Mouse (Mus musculus) gastrocnemius, postnatal 10 days (tissue): ENCODE measurements around the gene Fyn. TPM values are rescaled to one million over a fixed set of nuclear protein-coding genes. Genes with fewer than 3 reads are reported as not detected.

Source experiments
- DNase-seq: peaks from one replicate; pipeline ENCODE4 v3.0.0; 2021; ENCODE audit warnings: mixed read lengths
- total RNA-seq, 2 experiments: library from RNA; stranded (reverse); gene quantifications; 2 replicates each; pipeline ENCODE4 v1.2.3; 2021

Fyn gene
- total RNA-seq, 2 experiments from 2014 or later, result 25.6 to 34.4 TPM

- DNase-seq, result no peak
These were observed 171.5 kb downstream of the Fyn start for GRCm38 (mm10) chr10:39540012-39540647.

GRCm38 (mm10) chr10:39540995-39541394, 172.3 kb downstream of the Fyn start:
- no peak for DNase-seq

- no peak for DNase-seq
These were observed 172.8 kb downstream of the Fyn start for GRCm38 (mm10) chr10:39541451-39541874.

- no peak for DNase-seq
These were observed 173.4 kb downstream of the Fyn start for GRCm38 (mm10) chr10:39541951-39542521.

GRCm38 (mm10) chr10:39542535-39543257, 174.0 kb downstream of the Fyn start:
- DNase-seq, result peak; percentile 47

- no peak for DNase-seq
These were observed 174.7 kb downstream of the Fyn start for GRCm38 (mm10) chr10:39543258-39543770.

GRCm38 (mm10) chr10:39547369-39548074, 178.9 kb downstream of the Fyn start:
- DNase-seq, result no peak

GRCm38 (mm10) chr10:39550791-39551190, 182.1 kb downstream of the Fyn start:
- DNase-seq, result no peak

GRCm38 (mm10) chr10:39551637-39552185, 183.1 kb downstream of the Fyn start:
- no peak for DNase-seq

GRCm38 (mm10) chr10:39552351-39552814, 183.7 kb downstream of the Fyn start:
- DNase-seq, result no peak

- DNase-seq, result no peak
These were observed 184.2 kb downstream of the Fyn start for GRCm38 (mm10) chr10:39552903-39553302.

GRCm38 (mm10) chr10:39555289-39555715, 186.6 kb downstream of the Fyn start:
- no peak for DNase-seq

- no peak for DNase-seq
These were observed 187.1 kb downstream of the Fyn start for GRCm38 (mm10) chr10:39555740-39556139.

GRCm38 (mm10) chr10:39557360-39557759, 188.7 kb downstream of the Fyn start:
- no peak for DNase-seq

GRCm38 (mm10) chr10:39557851-39558250, 189.2 kb downstream of the Fyn start:
- no peak for DNase-seq

- no peak for DNase-seq
These were observed 189.9 kb downstream of the Fyn start for GRCm38 (mm10) chr10:39558492-39559005.

GRCm38 (mm10) chr10:39559321-39559720, 190.7 kb downstream of the Fyn start:
- no peak for DNase-seq

- DNase-seq, result no peak
These were observed 193.7 kb downstream of the Fyn start for GRCm38 (mm10) chr10:39562383-39562782.

GRCm38 (mm10) chr10:39563552-39564223, 195.0 kb downstream of the Fyn start:
- DNase-seq, result no peak

- no peak for DNase-seq
These were observed 198.2 kb downstream of the Fyn start for GRCm38 (mm10) chr10:39566901-39567300.

GRCm38 (mm10) chr10:39568991-39569390, 200.3 kb downstream of the Fyn start:
- DNase-seq, result no peak
